Mouse (Mus musculus) bone marrow, adult 2 months (tissue): ENCODE data around the gene Ltc4s.

Experiments
- CTCF ChIP-seq: fragments of 200-500 bp; IDR thresholded peaks from 2 replicates; pipeline ENCODE4 v1.5.1; 2011; ENCODE audit warnings: low read length, control low read depth; ENCODE audit not compliant: control insufficient read depth, insufficient read depth
- POLR2A ChIP-seq: fragments of 200-500 bp; IDR thresholded peaks from 2 replicates; pipeline ENCODE4 v1.6.1; 2011; ENCODE audit warnings: low read depth, mild to moderate bottlenecking, control low read depth, low read length, borderline replicate concordance; ENCODE audit not compliant: control insufficient read depth

GRCm38 (mm10) chr11:50200613-50201012, 37.8 kb downstream of the Ltc4s start:
- TF ChIP-seq POLR2A: no peak
- no peak for TF ChIP-seq CTCF
